Mouse (Mus musculus): ENCODE measurements around the gene Ifi35.
"Not testable (repeated sequence)": the region's sequence is repeated elsewhere in the genome, so short reads cannot be mapped to it uniquely, and the experiment has no call there.

Ifi35 gene

DNA sequence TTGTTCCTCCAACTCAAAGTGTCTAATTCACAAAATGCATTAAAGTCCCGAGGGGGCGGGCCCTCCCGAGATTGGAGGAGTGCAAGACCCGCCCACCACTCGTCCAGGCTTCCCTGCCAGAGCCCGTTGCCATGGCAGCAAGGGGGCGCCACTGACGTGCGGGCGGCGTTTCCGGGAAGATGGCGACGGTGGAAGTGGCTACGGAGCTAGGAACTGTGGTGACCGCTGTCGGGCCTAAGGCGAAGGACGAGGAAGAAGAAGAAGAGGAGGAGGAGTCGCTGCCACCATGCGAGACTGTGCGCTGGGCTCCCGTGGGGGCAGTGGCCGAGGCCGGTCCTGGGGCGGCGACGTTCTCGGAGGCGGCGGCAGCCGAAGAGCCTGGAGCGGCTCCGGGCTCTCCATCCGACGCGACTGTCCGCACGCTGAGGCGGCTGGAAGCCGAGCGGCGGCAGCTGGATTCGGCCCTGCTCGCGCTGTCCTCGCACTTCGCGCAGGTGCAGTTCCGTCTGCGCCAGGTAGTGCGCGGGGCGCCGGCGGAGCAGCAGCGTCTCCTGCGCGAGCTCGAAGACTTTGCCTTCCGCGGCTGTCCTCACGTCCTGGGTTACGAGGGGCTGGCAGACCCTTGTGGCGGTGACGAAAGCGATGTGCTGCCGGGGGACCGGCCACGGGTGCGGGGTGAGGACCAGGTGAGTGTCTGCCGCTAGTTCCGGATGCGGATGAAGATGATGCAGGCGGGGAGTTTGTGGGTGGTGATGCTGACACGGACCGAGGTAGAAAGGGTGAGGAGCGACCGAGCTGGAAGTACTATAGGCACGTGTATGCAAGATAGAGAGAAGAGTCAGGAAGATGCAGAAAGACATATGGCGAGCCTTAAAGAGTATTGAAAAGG lies 23.0 kb upstream of the Ifi35 start, which contains the start of the genes Rundc1 and Ptges3l:
Gene Rundc1 (plus strand): TSS at position 161 of the 889 bp plus-strand sequence.
Gene Ptges3l (minus strand): TSS at position 409 of the 889 bp plus-strand sequence.
- H3K27me3 ChIP-seq (ENCODE audit: insufficient read depth, low read length), result peaks cover 6% of the 10 kb centered on the region; the same call in 1 of the 2 replicates
- peak within 1 kb of the TSS; percentile 99 for H3K4me3 ChIP-seq (replicated peaks; ENCODE audit: low read length)
- H3K36me3 ChIP-seq (ENCODE audit: insufficient read depth, low read length), result peaks cover 17% of the 10 kb centered on the region
- no peak for TF ChIP-seq POU5F1 (IDR thresholded peaks at IDR 0.05; ENCODE audit: borderline replicate concordance, low read length)
- TF ChIP-seq NANOG (IDR thresholded peaks at IDR 0.05; ENCODE audit: borderline replicate concordance, low read length), result no peak
- TF ChIP-seq CTCF (conservative IDR thresholded peaks at IDR 0.05; ENCODE audit: low read length), result no peak
- peaks cover 33% of the 10 kb centered on the region for H3K4me1 ChIP-seq (replicated peaks; ENCODE audit: low read depth, low read length)
- no peaks in the 10 kb centered on the region for H3K9me3 ChIP-seq (ENCODE audit: low read length)

DNA sequence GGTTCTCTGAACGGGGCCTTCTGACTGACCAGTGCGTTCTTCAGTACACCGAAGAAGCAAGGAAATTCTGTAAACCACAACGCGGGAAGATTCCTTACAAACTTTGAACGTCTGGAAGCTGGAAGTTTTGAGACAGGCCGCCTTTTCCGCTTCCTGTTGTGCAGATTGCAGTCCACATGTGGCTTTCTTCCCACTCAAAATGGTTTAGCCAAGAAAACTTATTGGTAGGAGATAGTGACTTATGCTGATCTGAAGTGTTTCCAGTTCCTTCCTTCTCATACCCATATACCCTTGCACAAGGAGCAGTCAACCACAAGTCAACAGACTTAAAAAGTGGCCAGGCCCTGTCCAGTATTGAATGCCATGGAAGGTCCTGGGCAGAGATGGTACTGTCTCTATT lies 22.0 kb upstream of the Ifi35 start:
- H3K27me3 ChIP-seq (ENCODE audit: insufficient read depth, low read length), result peaks cover 6% of the 10 kb centered on the region; the same call in 1 of the 2 replicates
- H3K9me3 ChIP-seq (ENCODE audit: low read length), result no peaks in the 10 kb centered on the region
- no peak for TF ChIP-seq NANOG (IDR thresholded peaks at IDR 0.05; ENCODE audit: borderline replicate concordance, low read length)
- no peak for TF ChIP-seq POU5F1 (IDR thresholded peaks at IDR 0.05; ENCODE audit: borderline replicate concordance, low read length)
- no peak for TF ChIP-seq CTCF (conservative IDR thresholded peaks at IDR 0.05; ENCODE audit: low read length)
- H3K4me3 ChIP-seq (replicated peaks; ENCODE audit: low read length), result peak overlapping the region; percentile 99
- H3K4me1 ChIP-seq (replicated peaks; ENCODE audit: low read depth, low read length), result peaks cover 37% of the 10 kb centered on the region
- peaks cover 27% of the 10 kb centered on the region for H3K36me3 ChIP-seq (ENCODE audit: insufficient read depth, low read length)

DNA sequence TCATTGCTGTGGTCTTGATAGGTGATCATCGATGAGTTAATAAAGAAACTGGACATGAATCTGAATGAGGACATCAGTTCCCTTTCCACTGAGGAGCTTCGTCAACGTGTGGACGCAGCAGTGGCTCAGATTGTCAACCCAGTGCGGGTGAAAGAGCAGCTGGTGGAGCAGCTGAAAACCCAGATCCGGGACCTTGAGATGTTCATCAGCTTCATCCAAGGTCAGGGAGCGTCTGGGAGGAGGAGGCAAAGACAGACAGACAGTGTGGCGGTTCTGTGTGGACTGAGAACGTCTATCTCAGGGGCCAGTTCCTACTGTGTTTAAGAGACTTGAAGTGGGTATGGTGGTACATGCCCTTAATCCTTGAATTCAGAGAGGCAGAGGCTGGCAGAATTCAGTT lies 16.9 kb upstream of the Ifi35 start:
- no peak overlapping the region for H3K4me3 ChIP-seq (replicated peaks; ENCODE audit: low read length)
- peaks cover 72% of the 10 kb centered on the region for H3K36me3 ChIP-seq (ENCODE audit: insufficient read depth, low read length)
- H3K9me3 ChIP-seq (ENCODE audit: low read length), result no peaks in the 10 kb centered on the region
- H3K4me1 ChIP-seq (replicated peaks; ENCODE audit: low read depth, low read length), result peaks cover 37% of the 10 kb centered on the region
- TF ChIP-seq NANOG (IDR thresholded peaks at IDR 0.05; ENCODE audit: borderline replicate concordance, low read length) (no peak), CTCF (conservative IDR thresholded peaks at IDR 0.05; ENCODE audit: low read length) (no peak), POU5F1 (IDR thresholded peaks at IDR 0.05; ENCODE audit: borderline replicate concordance, low read length) (no peak)
- peaks cover under 1% of the 10 kb centered on the region; the same call in 1 of the 2 replicates for H3K27me3 ChIP-seq (ENCODE audit: insufficient read depth, low read length)

DNA sequence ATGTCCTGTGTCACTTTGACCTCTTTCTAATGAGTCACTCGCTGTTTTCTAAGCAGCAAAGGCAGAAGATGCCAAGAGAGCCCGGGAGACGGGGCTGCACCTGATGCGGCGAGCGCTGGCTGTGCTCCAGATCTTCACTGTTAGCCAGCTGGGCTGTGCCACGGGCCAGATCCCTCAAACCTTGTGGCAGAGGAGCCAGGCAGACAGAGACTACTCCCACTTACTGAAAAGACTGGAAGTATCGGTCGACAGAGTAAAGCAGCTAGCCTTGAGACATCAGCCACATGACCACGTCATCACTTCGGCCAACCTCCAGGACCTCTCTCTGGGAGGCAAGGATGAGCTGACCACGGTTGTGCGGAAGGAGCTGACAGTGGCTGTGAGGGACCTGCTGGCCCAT lies 14.8 kb upstream of the Ifi35 start:
- H3K4me1 ChIP-seq (replicated peaks; ENCODE audit: low read depth, low read length), result peaks cover 44% of the 10 kb centered on the region
- H3K4me3 ChIP-seq (replicated peaks; ENCODE audit: low read length), result no peak overlapping the region
- no peak for TF ChIP-seq POU5F1 (IDR thresholded peaks at IDR 0.05; ENCODE audit: borderline replicate concordance, low read length)
- no peak for TF ChIP-seq CTCF (conservative IDR thresholded peaks at IDR 0.05; ENCODE audit: low read length)
- TF ChIP-seq NANOG (IDR thresholded peaks at IDR 0.05; ENCODE audit: borderline replicate concordance, low read length), result no peak
- no peaks in the 10 kb centered on the region for H3K9me3 ChIP-seq (ENCODE audit: low read length)
- H3K36me3 ChIP-seq (ENCODE audit: insufficient read depth, low read length), result peaks cover 68% of the 10 kb centered on the region
- H3K27me3 ChIP-seq (ENCODE audit: insufficient read depth, low read length), result no peaks in the 10 kb centered on the region

DNA sequence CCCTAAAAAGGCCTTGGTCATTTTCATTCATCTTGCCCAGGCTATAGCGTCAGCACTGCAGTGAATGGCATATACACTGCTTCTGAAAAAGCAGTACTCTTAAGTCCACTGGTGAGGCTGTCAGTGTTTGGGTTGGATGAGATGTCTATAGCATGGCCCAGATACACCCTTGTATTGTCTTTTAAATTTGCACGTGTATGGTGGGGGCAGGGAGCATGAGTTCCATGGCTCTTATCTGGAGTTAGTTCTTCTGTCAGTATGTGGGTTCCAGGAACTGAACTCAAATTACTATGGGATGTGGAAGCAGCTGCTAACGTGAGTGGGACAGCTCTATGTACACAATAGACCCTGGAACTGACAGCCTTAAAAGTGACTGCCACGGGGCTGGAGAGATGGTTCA lies 12.4 kb upstream of the Ifi35 start:
- Histone ChIP-seq H3K4me3 (replicated peaks; ENCODE audit: low read length) (no peak overlapping the region), H3K9me3 (ENCODE audit: low read length) (no peaks in the 10 kb centered on the region), H3K27me3 (ENCODE audit: insufficient read depth, low read length) (no peaks in the 10 kb centered on the region), H3K4me1 (replicated peaks; ENCODE audit: low read depth, low read length) (peaks cover 39% of the 10 kb centered on the region), H3K36me3 (ENCODE audit: insufficient read depth, low read length) (peaks cover 48% of the 10 kb centered on the region)
- TF ChIP-seq POU5F1 (IDR thresholded peaks at IDR 0.05; ENCODE audit: borderline replicate concordance, low read length) (no peak), CTCF (conservative IDR thresholded peaks at IDR 0.05; ENCODE audit: low read length) (no peak)

DNA sequence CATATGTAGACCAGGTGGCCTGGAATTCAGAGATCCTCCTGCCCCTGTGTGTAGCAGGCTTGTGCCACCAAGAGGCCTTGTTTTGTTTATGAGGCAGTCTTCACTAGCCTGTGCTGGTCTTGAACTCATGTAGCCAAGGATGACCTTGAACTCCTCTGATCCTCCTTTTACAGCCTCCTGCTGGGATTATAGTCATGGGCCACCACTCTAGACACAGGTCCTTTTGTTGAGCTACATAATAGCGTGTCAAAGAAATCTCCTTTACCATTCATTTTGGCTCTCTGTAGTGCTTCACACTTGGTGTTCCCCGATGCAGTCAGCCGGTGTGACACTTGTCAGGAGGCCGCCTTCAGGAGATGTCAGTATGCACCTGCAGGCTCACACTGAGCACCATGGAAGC lies 11.3 kb upstream of the Ifi35 start:
- peaks cover 34% of the 10 kb centered on the region for H3K4me1 ChIP-seq (replicated peaks; ENCODE audit: low read depth, low read length)
- no peak for TF ChIP-seq CTCF (conservative IDR thresholded peaks at IDR 0.05; ENCODE audit: low read length)
- peak; percentile 66; the same call in 1 of the 2 replicates for TF ChIP-seq NANOG (IDR thresholded peaks at IDR 0.05; ENCODE audit: borderline replicate concordance, low read length)
- TF ChIP-seq POU5F1 (IDR thresholded peaks at IDR 0.05; ENCODE audit: borderline replicate concordance, low read length), result no peak
- no peaks in the 10 kb centered on the region for H3K9me3 ChIP-seq (ENCODE audit: low read length)
- H3K36me3 ChIP-seq (ENCODE audit: insufficient read depth, low read length), result peaks cover 37% of the 10 kb centered on the region
- H3K4me3 ChIP-seq (replicated peaks; ENCODE audit: low read length), result no peak overlapping the region
- H3K27me3 ChIP-seq (ENCODE audit: insufficient read depth, low read length), result no peaks in the 10 kb centered on the region

DNA sequence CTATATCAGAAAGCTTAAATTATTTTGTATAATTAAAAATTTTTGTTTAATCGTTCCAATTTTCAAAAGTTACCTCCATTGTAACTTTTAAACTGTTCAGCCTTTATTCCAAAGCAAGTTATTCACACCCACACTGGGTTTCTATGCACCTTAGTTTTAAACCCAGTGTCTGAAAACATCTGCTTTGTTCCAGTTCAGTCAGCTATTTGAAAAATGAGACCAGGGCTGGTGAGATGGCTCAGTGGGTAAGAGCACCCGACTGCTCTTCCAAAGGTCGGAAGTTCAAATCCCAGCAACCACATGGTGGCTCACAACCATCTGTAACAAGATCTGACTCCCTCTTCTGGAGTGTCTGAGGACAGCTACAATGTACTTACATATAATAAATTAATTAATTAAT lies 10.2 kb upstream of the Ifi35 start:
- H3K27me3 ChIP-seq (ENCODE audit: insufficient read depth, low read length), result not testable (repeated sequence)

DNA sequence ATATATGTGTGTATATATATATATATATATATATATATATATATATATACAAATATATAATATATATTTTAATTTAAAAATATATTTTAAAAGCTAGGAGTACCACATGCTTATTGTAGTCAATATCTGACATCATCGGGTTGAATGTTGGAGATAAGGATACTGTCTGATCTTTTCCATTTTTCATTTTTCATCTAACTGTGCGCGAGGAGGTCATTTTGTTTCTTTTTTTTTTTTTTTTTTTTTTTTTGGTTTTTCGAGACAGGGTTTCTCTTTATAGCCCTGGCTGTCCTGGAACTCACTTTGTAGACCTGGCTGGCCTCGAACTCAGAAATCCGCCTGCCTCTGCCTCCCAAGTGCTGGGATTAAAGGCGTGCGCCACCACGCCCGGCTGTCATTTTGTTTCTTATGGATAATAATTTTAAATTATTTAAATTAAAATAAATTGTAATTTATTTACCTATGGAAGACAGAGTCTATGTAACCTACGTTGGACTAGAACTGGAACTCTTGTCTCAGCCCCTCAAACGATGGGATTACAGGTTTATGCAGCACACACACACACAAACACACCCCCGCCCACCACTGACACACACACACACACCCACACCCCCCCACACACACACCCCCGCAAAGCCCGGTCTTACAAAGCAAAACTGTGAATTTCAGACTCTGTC lies 6.6 kb upstream of the Ifi35 start:
- H3K27me3 ChIP-seq (ENCODE audit: insufficient read depth, low read length); H3K9me3 ChIP-seq (ENCODE audit: low read length); H3K4me3 ChIP-seq (replicated peaks; ENCODE audit: low read length): not testable (repeated sequence)
- Histone ChIP-seq H3K4me1 (replicated peaks; ENCODE audit: low read depth, low read length) (peaks cover 36% of the 10 kb centered on the region), H3K36me3 (ENCODE audit: insufficient read depth, low read length) (peaks cover 37% of the 10 kb centered on the region)

More for the DNA sequence above, 10.2 kb upstream of the Ifi35 start:
- H3K9me3 ChIP-seq (ENCODE audit: low read length); H3K4me3 ChIP-seq (replicated peaks; ENCODE audit: low read length): not testable (repeated sequence)
- H3K4me1 ChIP-seq (replicated peaks; ENCODE audit: low read depth, low read length), result peaks cover 34% of the 10 kb centered on the region
- peaks cover 33% of the 10 kb centered on the region for H3K36me3 ChIP-seq (ENCODE audit: insufficient read depth, low read length)
